Mouse (Mus musculus): Measurements from ENCODE around the gene Asf1b.

Gene Asf1b

GRCm38 (mm10) chr8:84015833-84016232 is 60.5 kb downstream of the Asf1b start:
- no peak for DNase-seq (ENCODE audit: low spot score in 2 of 2)

DNA sequence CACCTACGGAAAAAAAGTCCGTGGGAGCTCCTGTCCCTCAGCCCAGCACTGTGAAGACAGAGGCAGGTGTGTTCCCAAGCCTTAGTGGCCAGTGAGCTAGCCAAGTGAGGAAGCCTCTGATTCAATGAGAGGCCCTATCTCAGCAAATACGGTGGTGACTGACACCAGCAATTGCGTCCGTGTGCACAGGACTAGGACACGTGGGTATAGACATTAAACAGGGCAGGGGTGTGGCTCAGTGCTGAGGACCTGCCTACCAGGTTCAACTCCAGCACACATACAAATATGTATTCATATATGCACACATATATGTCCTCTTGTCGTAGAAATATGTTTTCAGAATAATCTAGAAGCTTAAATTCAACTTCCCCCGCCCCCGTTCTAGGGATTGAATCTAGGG is 64.4 kb downstream of the Asf1b start:
- no peak for DNase-seq (ENCODE audit: low spot score in 2 of 2)

Data from cerebellum, postnatal 4 days (tissue).